Mouse (Mus musculus) CD4-positive, CD25-positive, alpha-beta regulatory T cell, adult 2 months (primary cell): Measurements from ENCODE around the gene Glis3.

Source experiments
- DNase-seq: peaks from one replicate; pipeline ENCODE4 v3.0.0-alpha.2; 2012; ENCODE audit warnings: low read depth, low spot score

The Glis3 gene

GRCm38 (mm10) chr19:28382168-28382911, 297.5 kb downstream of the Glis3 start:
- DNase-seq = no peak

- DNase-seq = no peak
These were observed 298.4 kb downstream of the Glis3 start for GRCm38 (mm10) chr19:28381441-28381840.

GRCm38 (mm10) chr19:28380691-28381262, 299.1 kb downstream of the Glis3 start:
- no peak for DNase-seq

- no peak for DNase-seq
These were observed 302.0 kb downstream of the Glis3 start for GRCm38 (mm10) chr19:28377788-28378295.

GRCm38 (mm10) chr19:28376401-28376800, 303.5 kb downstream of the Glis3 start:
- no peak for DNase-seq

- no peak for DNase-seq
These were observed 304.1 kb downstream of the Glis3 start for GRCm38 (mm10) chr19:28375746-28376145.

GRCm38 (mm10) chr19:28374524-28374923, 305.4 kb downstream of the Glis3 start:
- no peak for DNase-seq

- no peak for DNase-seq
These were observed 311.7 kb downstream of the Glis3 start for GRCm38 (mm10) chr19:28368215-28368614.

- DNase-seq = no peak
These were observed 312.6 kb downstream of the Glis3 start for GRCm38 (mm10) chr19:28367274-28367673.

- DNase-seq = no peak
These were observed 313.1 kb downstream of the Glis3 start for GRCm38 (mm10) chr19:28366766-28367165.

GRCm38 (mm10) chr19:28365897-28366296, 314.0 kb downstream of the Glis3 start:
- peak; percentile 47 for DNase-seq

- no peak for DNase-seq
These were observed 319.0 kb downstream of the Glis3 start for GRCm38 (mm10) chr19:28360884-28361283.

- no peak for DNase-seq
These were observed 322.3 kb downstream of the Glis3 start for GRCm38 (mm10) chr19:28357595-28357994.

GRCm38 (mm10) chr19:28351068-28352066, 328.5 kb downstream of the Glis3 start:
- DNase-seq = no peak

GRCm38 (mm10) chr19:28347080-28347825, 332.6 kb downstream of the Glis3 start:
- DNase-seq = no peak

- DNase-seq = no peak
These were observed 336.2 kb downstream of the Glis3 start for GRCm38 (mm10) chr19:28343640-28344039.

- no peak for DNase-seq
These were observed 342.3 kb downstream of the Glis3 start for GRCm38 (mm10) chr19:28337574-28337973.

- no peak for DNase-seq
These were observed 343.0 kb downstream of the Glis3 start for GRCm38 (mm10) chr19:28336651-28337510.

GRCm38 (mm10) chr19:28335890-28336289, 344.0 kb downstream of the Glis3 start:
- no peak for DNase-seq
